Mouse (Mus musculus) kidney, embryonic 14.5 days (tissue): ENCODE results near the gene Ugt1a10. TPM values are rescaled to one million over a fixed set of nuclear protein-coding genes. Genes with fewer than 3 reads are reported as not detected.
"Not testable (repeated sequence)": the region's sequence is repeated elsewhere in the genome, so short reads cannot be mapped to it uniquely, and the experiment has no call there.

Experiments
- ATAC-seq: fragments of 200-750 bp; cut with Nextera tagmentation; 2 replicates; pipeline ENCODE4 v1.8.0; 2017; ENCODE audit warnings: moderate number of reproducible peaks, mild to moderate bottlenecking, moderate TSS enrichment, moderate library complexity; ENCODE audit not compliant: low FRiP score, low TSS enrichment
- H3K27ac ChIP-seq: fragments of 300-500 bp; sonication (generic); 2 replicates; pipeline ENCODE4 v1.5.1; 2014; ENCODE audit warnings: low read depth, mild to moderate bottlenecking, low read length, moderate library complexity, mixed read lengths
- H3K27me3 ChIP-seq: fragments of 300-500 bp; sonication (generic); 2 replicates; pipeline ENCODE4 v1.6.1; 2014; ENCODE audit warnings: mild to moderate bottlenecking, low read length; ENCODE audit not compliant: control insufficient read depth, insufficient read depth
- H3K36me3 ChIP-seq: fragments of 300-500 bp; sonication (generic); 2 replicates; pipeline ENCODE4 v1.6.1; 2014; ENCODE audit warnings: low read length, mixed read lengths; ENCODE audit not compliant: control insufficient read depth, insufficient read depth
- H3K4me1 ChIP-seq: fragments of 300-500 bp; sonication (generic); 2 replicates; pipeline ENCODE4 v1.6.1; 2014; ENCODE audit warnings: low read length, mixed read lengths; ENCODE audit not compliant: control insufficient read depth, insufficient read depth
- H3K4me2 ChIP-seq: fragments of 300-500 bp; sonication (generic); replicated peaks from 2 replicates; pipeline ENCODE4 v1.6.1; 2014; ENCODE audit warnings: low read depth, mild to moderate bottlenecking, low read length
- H3K4me3 ChIP-seq: fragments of 300-500 bp; sonication (generic); 2 replicates; pipeline ENCODE4 v1.5.1; 2014; ENCODE audit warnings: mild to moderate bottlenecking, low read length
- H3K9ac ChIP-seq: fragments of 300-500 bp; sonication (generic); 2 replicates; pipeline ENCODE4 v1.6.1; 2014; ENCODE audit warnings: low read depth, mild to moderate bottlenecking, low read length, moderate library complexity
- H3K9me3 ChIP-seq: fragments of 300-500 bp; sonication (generic); 2 replicates; pipeline ENCODE4 v1.6.1; 2016; ENCODE audit warnings: low read length; ENCODE audit not compliant: control insufficient read depth
- WGBS: fragments of 180-500 bp; shearing (Covaris S2); extraction: QIAGEN DNeasy Blood & Tissue Kit; methylation state at CpG from one replicate; pipeline ENCODE4 v1.1.7; 2014; 5-methylcytosine and 5-hydroxymethylcytosine counted together
- polyA plus RNA-seq: library from polyadenylated mRNA; unstranded; fragments of >200 nt; fragmentation: Nextera tagmentation; extraction: Ambion mirVana; gene quantifications from 2 replicates; pipeline ENCODE4 v1.2.1, GENCODE M21; 2014

Gene Ugt1a10
- polyA plus RNA-seq, 1 experiment from 2014 or later: 9.2 TPM

- H3K4me1 ChIP-seq: no peaks in the 10 kb centered on the region
- no peak overlapping the region for H3K9ac ChIP-seq
- ATAC-seq: no peak
- H3K27ac ChIP-seq: no peak overlapping the region
- H3K4me3 ChIP-seq: no peak overlapping the region
- no peaks in the 10 kb centered on the region for H3K27me3 ChIP-seq
- no peaks in the 10 kb centered on the region for H3K36me3 ChIP-seq
- peaks cover 26% of the 10 kb centered on the region for H3K9me3 ChIP-seq
- no peak overlapping the region for H3K4me2 ChIP-seq
Measured at GRCm38 (mm10) chr1:88220336-88220735, 165.1 kb downstream of the Ugt1a10 start.

- no peak for ATAC-seq
- 55% methylated on average over 2 of the region's 2 CpGs for WGBS
- H3K36me3 ChIP-seq: no peaks in the 10 kb centered on the region
- H3K27me3 ChIP-seq: no peaks in the 10 kb centered on the region
- H3K4me3 ChIP-seq: no peak overlapping the region
- no peak overlapping the region for H3K9ac ChIP-seq
- no peak overlapping the region for H3K27ac ChIP-seq
- H3K4me1 ChIP-seq: no peaks in the 10 kb centered on the region
- no peak overlapping the region for H3K4me2 ChIP-seq
- H3K9me3 ChIP-seq: peaks cover 28% of the 10 kb centered on the region
Measured at GRCm38 (mm10) chr1:88222216-88222615, 167.0 kb downstream of the Ugt1a10 start.

- H3K9ac ChIP-seq, H3K36me3 ChIP-seq, H3K27me3 ChIP-seq, H3K4me2 ChIP-seq, H3K27ac ChIP-seq, H3K4me1 ChIP-seq, ATAC-seq, H3K4me3 ChIP-seq: not testable (repeated sequence)
- H3K9me3 ChIP-seq: peaks cover 31% of the 10 kb centered on the region
Measured at GRCm38 (mm10) chr1:88223011-88223515, 167.9 kb downstream of the Ugt1a10 start.

GRCm38 (mm10) chr1:88223591-88223990 lies 168.4 kb downstream of the Ugt1a10 start:
- ATAC-seq: no peak
- Histone ChIP-seq H3K27ac (no peak overlapping the region), H3K4me3 (no peak overlapping the region), H3K4me2 (no peak overlapping the region), H3K27me3 (no peaks in the 10 kb centered on the region), H3K4me1 (no peaks in the 10 kb centered on the region), H3K36me3 (no peaks in the 10 kb centered on the region), H3K9ac (no peak overlapping the region), H3K9me3 (peaks cover 37% of the 10 kb centered on the region)
- WGBS: 65% methylated on average over 1 of the region's 1 CpGs

- Histone ChIP-seq H3K4me2 (no peak overlapping the region), H3K4me1 (no peaks in the 10 kb centered on the region), H3K9ac (no peak overlapping the region), H3K9me3 (peaks cover 43% of the 10 kb centered on the region), H3K4me3 (no peak overlapping the region), H3K27ac (no peak overlapping the region), H3K36me3 (no peaks in the 10 kb centered on the region), H3K27me3 (no peaks in the 10 kb centered on the region)
- no peak for ATAC-seq
- 71% methylated on average over 2 of the region's 2 CpGs for WGBS
Measured at GRCm38 (mm10) chr1:88224029-88224776, 169.0 kb downstream of the Ugt1a10 start.

GRCm38 (mm10) chr1:88225301-88225700 lies 170.1 kb downstream of the Ugt1a10 start:
- not testable (repeated sequence) for H3K4me1 ChIP-seq, H3K4me3 ChIP-seq, H3K36me3 ChIP-seq, H3K27me3 ChIP-seq, ATAC-seq, H3K27ac ChIP-seq, H3K4me2 ChIP-seq, H3K9ac ChIP-seq
- peaks cover 52% of the 10 kb centered on the region for H3K9me3 ChIP-seq
- 44% methylated on average over 2 of the region's 2 CpGs for WGBS

- Histone ChIP-seq H3K4me1 (no peaks in the 10 kb centered on the region), H3K27me3 (no peaks in the 10 kb centered on the region), H3K4me3 (no peak overlapping the region), H3K9ac (no peak overlapping the region), H3K27ac (no peak overlapping the region), H3K9me3 (peaks cover 57% of the 10 kb centered on the region), H3K4me2 (no peak overlapping the region), H3K36me3 (no peaks in the 10 kb centered on the region)
- no peak for ATAC-seq
Measured at GRCm38 (mm10) chr1:88225741-88226140, 170.6 kb downstream of the Ugt1a10 start.

- Histone ChIP-seq H3K27ac (no peak within 1 kb of the TSS), H3K4me1 (no peaks in the 10 kb centered on the region), H3K9me3 (peaks cover 68% of the 10 kb centered on the region), H3K9ac (no peak within 1 kb of the TSS), H3K4me2 (no peak within 1 kb of the TSS), H3K4me3 (no peak within 1 kb of the TSS), H3K27me3 (no peaks in the 10 kb centered on the region), H3K36me3 (no peaks in the 10 kb centered on the region)
- ATAC-seq: no peak
- WGBS: 55% methylated on average over 5 of the region's 5 CpGs
Measured at GRCm38 (mm10) chr1:88226670-88227379, 171.6 kb downstream of the Ugt1a10 start, which contains the start of gene Mroh2a. Gene Mroh2a, plus strand, starts transcription at chr1:88226986.

- WGBS: 59% methylated on average over 2 of the region's 2 CpGs
- ATAC-seq: no peak
- Histone ChIP-seq H3K27ac (no peak overlapping the region), H3K4me3 (no peak overlapping the region), H3K9me3 (peaks cover 70% of the 10 kb centered on the region), H3K9ac (no peak overlapping the region), H3K4me1 (no peaks in the 10 kb centered on the region), H3K27me3 (no peaks in the 10 kb centered on the region), H3K4me2 (no peak overlapping the region), H3K36me3 (no peaks in the 10 kb centered on the region)
Measured at GRCm38 (mm10) chr1:88227482-88227881, 172.3 kb downstream of the Ugt1a10 start.
